Mouse (Mus musculus) Patski (cell line): Measurements from ENCODE around the gene Hacl1. TPM values are rescaled to one million over a fixed set of nuclear protein-coding genes. Genes with fewer than 3 reads are reported as not detected.

Source experiments
- ATAC-seq: fragments of 100-300 bp; one replicate; pipeline ENCODE4 v1.8.0; 2021
- CTCF ChIA-PET: fragments of 350-600 bp; sonication (Branson Sonifier 250); formaldehyde crosslinking; loops from one replicate; lab custom pipeline; 2022; ENCODE audit warnings: inconsistent platforms; lab: Charles Lee
- POLR2A ChIA-PET: fragments of 350-600 bp; sonication (Branson Sonifier 250); formaldehyde crosslinking; loops from one replicate; lab custom pipeline; 2022; ENCODE audit warnings: antibody characterized with exemption, inconsistent platforms; lab: Charles Lee
- DNase-seq: peaks from one replicate; pipeline ENCODE4 v3.0.0-alpha.2; 2011; ENCODE audit warnings: low read depth, low spot score
- H3K27me3 ChIP-seq: fragments of 371-371 bp; one replicate; pipeline ENCODE4 v1.5.1; 2021
- CTCF ChIP-seq: fragments of 100-300 bp; IDR thresholded peaks from one replicate; pipeline ENCODE4 v1.5.1; 2021
- in situ Hi-C: fragments of 300-500 bp; cut with MboI; formaldehyde crosslinking; loops from 3 replicates; pipeline ENCODE4 v1.11.1; 2018; ENCODE audit warnings: low pct_unique_long_range_greater_than_20kb, mixed read lengths
- polyA plus RNA-seq: library from polyadenylated mRNA; unstranded; gene quantifications from one replicate; pipeline ENCODE4 v1.2.3, GENCODE M21; 2021

The Hacl1 gene
- polyA plus RNA-seq, 1 experiment from 2014 or later: 27.5 TPM

- no peaks in the 10 kb centered on the region for H3K27me3 ChIP-seq
- ATAC-seq (peak; percentile 73), DNase-seq (peak; percentile 87)
- ChIA-PET CTCF (interaction anchor here (0.9 to 2.3 kb wide), 3 partner anchors 8 to 150 kb away, joined by 3 to 4 read pairs (median 3); no protein-coding TSS in a partner anchor), POLR2A (interaction anchor here (1.5 kb wide), 1 partner anchor 8 kb away, joined by 6 read pairs; no protein-coding TSS in a partner anchor)
- TF ChIP-seq CTCF: no peak
- in situ Hi-C loops: no loop called here
These were observed 28.8 kb upstream of the Hacl1 start for GRCm38 (mm10) chr14:31669642-31670490.

GRCm38 (mm10) chr14:31669161-31669611, 28.1 kb upstream of the Hacl1 start:
- ChIA-PET CTCF (interaction anchor here (2.3 kb wide), 1 partner anchor 29 kb away, joined by 4 read pairs; no protein-coding TSS in a partner anchor), POLR2A (no interaction called here)
- no peak for TF ChIP-seq CTCF
- peak; percentile 80 for DNase-seq
- no peaks in the 10 kb centered on the region for H3K27me3 ChIP-seq
- ATAC-seq: peak; percentile 70
- in situ Hi-C loops: no loop called here

- ATAC-seq (no peak), DNase-seq (no peak)
- H3K27me3 ChIP-seq: no peaks in the 10 kb centered on the region
- CTCF ChIA-PET: no interaction called here
- in situ Hi-C loops: no loop called here
- TF ChIP-seq CTCF: no peak
- POLR2A ChIA-PET: no interaction called here
These were observed 27.2 kb upstream of the Hacl1 start for GRCm38 (mm10) chr14:31668326-31668725.

GRCm38 (mm10) chr14:31667741-31668140, 26.7 kb upstream of the Hacl1 start:
- no peaks in the 10 kb centered on the region for H3K27me3 ChIP-seq
- DNase-seq (no peak), ATAC-seq (no peak)
- POLR2A ChIA-PET: no interaction called here
- CTCF ChIA-PET: no interaction called here
- TF ChIP-seq CTCF: no peak
- in situ Hi-C loops: no loop called here

- ChIA-PET POLR2A (no interaction called here), CTCF (no interaction called here)
- ATAC-seq (no peak), DNase-seq (no peak)
- in situ Hi-C loops: no loop called here
- no peaks in the 10 kb centered on the region for H3K27me3 ChIP-seq
- TF ChIP-seq CTCF: no peak
These were observed 26.0 kb upstream of the Hacl1 start for GRCm38 (mm10) chr14:31666931-31667705.

GRCm38 (mm10) chr14:31665566-31665940, 24.5 kb upstream of the Hacl1 start:
- H3K27me3 ChIP-seq: no peaks in the 10 kb centered on the region
- no peak for TF ChIP-seq CTCF
- in situ Hi-C loops: no loop called here
- DNase-seq (no peak), ATAC-seq (no peak)
- ChIA-PET POLR2A (no interaction called here), CTCF (no interaction called here)

- no peak for DNase-seq
- in situ Hi-C loops: no loop called here
- POLR2A ChIA-PET: interaction anchor here (0.6 kb wide), 1 partner anchor 847 kb away, joined by 3 read pairs; no protein-coding TSS in a partner anchor
- no peak for ATAC-seq
- H3K27me3 ChIP-seq: no peaks in the 10 kb centered on the region
- TF ChIP-seq CTCF: no peak
- CTCF ChIA-PET: no interaction called here
These were observed 23.9 kb upstream of the Hacl1 start for GRCm38 (mm10) chr14:31664903-31665565.

- no peak for DNase-seq
- CTCF ChIA-PET: no interaction called here
- TF ChIP-seq CTCF: no peak
- in situ Hi-C loops: no loop called here
- H3K27me3 ChIP-seq: no peaks in the 10 kb centered on the region
- no peak for ATAC-seq
- POLR2A ChIA-PET: interaction anchor here (0.6 kb wide), 1 partner anchor 848 kb away, joined by 3 read pairs; no protein-coding TSS in a partner anchor
These were observed 23.2 kb upstream of the Hacl1 start for GRCm38 (mm10) chr14:31664100-31664902.

GRCm38 (mm10) chr14:31663376-31664099, 22.5 kb upstream of the Hacl1 start:
- no peak for ATAC-seq
- in situ Hi-C loops: no loop called here
- DNase-seq: no peak
- no peak for TF ChIP-seq CTCF
- ChIA-PET POLR2A (interaction anchor here (2.3 kb wide), 1 partner anchor 117 kb away, joined by 6 read pairs; no protein-coding TSS in a partner anchor), CTCF (interaction anchor here (0.9 kb wide), 1 partner anchor 10 kb away, joined by 3 read pairs; no protein-coding TSS in a partner anchor)
- no peaks in the 10 kb centered on the region for H3K27me3 ChIP-seq
